Mouse (Mus musculus) hindbrain, embryonic 13.5 days (tissue): ENCODE data around the gene Eid1. TPM values are rescaled to one million over a fixed set of nuclear protein-coding genes. Genes with fewer than 3 reads are reported as not detected.

Experiments used
- ATAC-seq: fragments of 200-750 bp; cut with Nextera tagmentation; 2 replicates; pipeline ENCODE4 v1.8.0; 2017; ENCODE audit warnings: moderate TSS enrichment; ENCODE audit not compliant: low FRiP score
- H3K27ac ChIP-seq: fragments of 300-500 bp; sonication (generic); 2 replicates; pipeline ENCODE4 v1.5.1; 2015; ENCODE audit warnings: inconsistent platforms, mild to moderate bottlenecking, moderate library complexity
- H3K27me3 ChIP-seq: fragments of 300-500 bp; sonication (generic); 2 replicates; pipeline ENCODE4 v1.6.1; 2015; ENCODE audit warnings: mild to moderate bottlenecking, inconsistent platforms
- H3K36me3 ChIP-seq: fragments of 300-500 bp; sonication (generic); 2 replicates; pipeline ENCODE4 v1.6.1; 2015; ENCODE audit warnings: mild to moderate bottlenecking, inconsistent platforms
- H3K4me1 ChIP-seq: fragments of 300-500 bp; sonication (generic); replicated peaks from 2 replicates; pipeline ENCODE4 v1.6.1; 2015; ENCODE audit warnings: inconsistent platforms
- H3K4me2 ChIP-seq: fragments of 300-500 bp; sonication (generic); 2 replicates; pipeline ENCODE4 v1.6.1; 2015; ENCODE audit warnings: inconsistent platforms, mild to moderate bottlenecking, moderate library complexity
- H3K4me3 ChIP-seq: fragments of 300-500 bp; sonication (generic); 2 replicates; pipeline ENCODE4 v1.5.1; 2015; ENCODE audit warnings: mild to moderate bottlenecking, inconsistent platforms
- H3K9ac ChIP-seq: fragments of 300-500 bp; sonication (generic); 2 replicates; pipeline ENCODE4 v1.6.1; 2015; ENCODE audit warnings: mild to moderate bottlenecking, inconsistent platforms
- H3K9me3 ChIP-seq: fragments of 300-500 bp; sonication (generic); 2 replicates; pipeline ENCODE4 v1.6.1; 2016; ENCODE audit warnings: inconsistent platforms
- WGBS: fragments of 180-500 bp; shearing (Covaris S2); methylation state at CpG from one replicate; pipeline ENCODE4 v1.1.7; 2015; 5-methylcytosine and 5-hydroxymethylcytosine counted together
- polyA plus RNA-seq: library from polyadenylated mRNA; unstranded; fragments of >200 nt; fragmentation: Nextera tagmentation; extraction: Ambion mirVana; gene quantifications from 2 replicates; pipeline ENCODE4 v1.2.1, GENCODE M21; 2015

Eid1 gene
- 398 and 400 TPM in 2 replicates for polyA plus RNA-seq

GRCm38 (mm10) chr2:125672957-125673631 is at the start of gene Eid1:
Eid1 (plus strand) TSS chr2:125673095.
- no peaks in the 10 kb centered on the region for H3K9me3 ChIP-seq
- WGBS, result under 1% methylated on average over 58 of the region's 79 CpGs
- H3K4me3 ChIP-seq, result peak within 1 kb of the TSS; percentile 81
- peak; percentile 94 for ATAC-seq
- no peaks in the 10 kb centered on the region for H3K27me3 ChIP-seq
- peak within 1 kb of the TSS; percentile 98 for H3K27ac ChIP-seq
- no peaks in the 10 kb centered on the region for H3K36me3 ChIP-seq
- H3K9ac ChIP-seq, result peak within 1 kb of the TSS; percentile 95
- peak within 1 kb of the TSS; percentile 68 for H3K4me2 ChIP-seq
- peaks cover 13% of the 10 kb centered on the region for H3K4me1 ChIP-seq

DNA sequence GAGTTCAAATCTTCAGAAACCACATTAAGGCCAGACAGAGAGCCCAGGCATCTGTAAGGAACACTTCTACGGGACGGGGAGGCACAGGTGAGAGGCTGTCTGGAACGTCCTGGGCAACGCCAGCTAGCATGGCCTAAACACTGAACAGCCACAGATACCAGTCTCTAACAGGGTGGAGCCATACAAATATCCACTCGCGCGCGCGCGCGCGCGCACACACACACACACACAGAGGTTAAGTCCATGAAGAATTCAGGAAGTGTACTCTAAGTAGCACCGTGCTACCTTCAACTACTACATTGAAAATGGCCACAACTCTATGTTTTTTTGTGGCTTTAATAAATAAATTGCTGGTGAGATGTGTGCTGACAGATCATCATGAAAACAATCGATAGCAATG is 49.7 kb upstream of the Eid1 start:
- H3K27me3 ChIP-seq, result no peaks in the 10 kb centered on the region
- H3K4me1 ChIP-seq, result peaks cover 27% of the 10 kb centered on the region
- no peak overlapping the region for H3K9ac ChIP-seq
- no peak for ATAC-seq
- no peaks in the 10 kb centered on the region for H3K9me3 ChIP-seq
- 95% methylated on average over 15 of the region's 15 CpGs for WGBS
- H3K36me3 ChIP-seq, result peaks cover 14% of the 10 kb centered on the region
- peak overlapping the region; percentile 64; the same call in 1 of the 2 replicates for H3K4me2 ChIP-seq
- H3K4me3 ChIP-seq, result no peak overlapping the region
- H3K27ac ChIP-seq, result no peak overlapping the region

GRCm38 (mm10) chr2:125624127-125624685 is 48.7 kb upstream of the Eid1 start:
- Histone ChIP-seq H3K4me1 (peaks cover 27% of the 10 kb centered on the region), H3K36me3 (peaks cover 11% of the 10 kb centered on the region), H3K4me3 (peak overlapping the region; percentile 78), H3K9ac (peak overlapping the region; percentile 84), H3K9me3 (no peaks in the 10 kb centered on the region), H3K27ac (no peak overlapping the region), H3K27me3 (no peaks in the 10 kb centered on the region), H3K4me2 (peak overlapping the region; percentile 64)
- 20% methylated on average over 9 of the region's 9 CpGs for WGBS
- ATAC-seq, result no peak

GRCm38 (mm10) chr2:125624837-125625351 is 48.0 kb upstream of the Eid1 start, which contains the start of gene Cep152:
Cep152 (minus strand) TSS chr2:125625113.
- WGBS, result under 1% methylated on average over 45 of the region's 50 CpGs
- peak; percentile 99 for ATAC-seq
- H3K36me3 ChIP-seq, result peaks cover 4% of the 10 kb centered on the region; the same call in 1 of the 2 replicates
- no peaks in the 10 kb centered on the region for H3K9me3 ChIP-seq
- peak within 1 kb of the TSS; percentile 64 for H3K4me2 ChIP-seq
- H3K4me3 ChIP-seq, result peak within 1 kb of the TSS; percentile 78
- H3K27me3 ChIP-seq, result no peaks in the 10 kb centered on the region
- peaks cover 27% of the 10 kb centered on the region for H3K4me1 ChIP-seq
- H3K9ac ChIP-seq, result peak within 1 kb of the TSS; percentile 84
- no peak within 1 kb of the TSS for H3K27ac ChIP-seq

DNA sequence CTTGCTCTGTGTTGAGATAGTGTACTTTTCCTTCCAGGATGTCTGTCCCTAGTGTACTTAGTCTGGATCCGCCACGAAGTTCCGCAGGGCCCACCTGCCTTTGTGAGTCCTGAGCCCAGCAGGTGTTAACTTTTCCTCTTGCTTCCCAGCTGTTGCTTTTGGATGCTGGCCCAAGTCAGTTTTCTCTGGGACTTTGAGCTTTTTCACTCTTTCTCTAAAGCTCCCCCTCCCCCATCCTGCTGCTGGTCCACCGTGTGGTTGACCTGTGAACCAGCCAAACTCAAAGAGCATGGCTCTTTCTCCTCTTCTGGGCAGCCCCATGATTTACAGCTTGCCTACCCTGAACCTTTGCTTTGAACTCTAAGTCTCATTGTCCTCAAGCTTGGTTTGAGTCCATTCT is 46.4 kb upstream of the Eid1 start:
- Histone ChIP-seq H3K9ac (no peak overlapping the region), H3K4me3 (no peak overlapping the region), H3K4me2 (no peak overlapping the region), H3K4me1 (peaks cover 22% of the 10 kb centered on the region), H3K9me3 (no peaks in the 10 kb centered on the region), H3K27ac (no peak overlapping the region), H3K27me3 (no peaks in the 10 kb centered on the region), H3K36me3 (no peaks in the 10 kb centered on the region)
- WGBS, result 77% methylated on average over 4 of the region's 4 CpGs
- ATAC-seq, result no peak

DNA sequence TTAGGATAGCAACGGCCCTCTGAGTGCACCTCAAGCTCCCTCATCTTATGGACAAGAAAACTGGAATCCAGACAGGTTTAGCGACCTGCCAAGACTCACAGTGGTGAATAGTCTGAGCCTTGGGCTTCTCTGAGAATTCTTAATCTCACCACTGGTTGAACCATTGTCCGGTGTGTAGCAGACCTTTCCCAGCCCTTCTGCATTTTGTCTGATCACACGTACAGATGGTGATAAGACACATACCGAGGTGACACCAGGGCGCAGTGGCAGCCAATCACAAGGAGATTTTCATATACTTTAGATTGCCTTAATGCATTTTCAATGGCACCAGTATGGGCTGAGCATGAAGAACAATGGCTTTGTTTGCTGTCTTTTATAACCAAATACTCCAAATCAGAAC is 44.4 kb upstream of the Eid1 start:
- 91% methylated on average over 6 of the region's 6 CpGs for WGBS
- no peaks in the 10 kb centered on the region for H3K9me3 ChIP-seq
- H3K4me3 ChIP-seq, result no peak overlapping the region
- ATAC-seq, result no peak
- peaks cover 17% of the 10 kb centered on the region for H3K4me1 ChIP-seq
- no peak overlapping the region for H3K27ac ChIP-seq
- no peaks in the 10 kb centered on the region for H3K27me3 ChIP-seq
- H3K4me2 ChIP-seq, result no peak overlapping the region
- H3K36me3 ChIP-seq, result no peaks in the 10 kb centered on the region
- no peak overlapping the region for H3K9ac ChIP-seq

DNA sequence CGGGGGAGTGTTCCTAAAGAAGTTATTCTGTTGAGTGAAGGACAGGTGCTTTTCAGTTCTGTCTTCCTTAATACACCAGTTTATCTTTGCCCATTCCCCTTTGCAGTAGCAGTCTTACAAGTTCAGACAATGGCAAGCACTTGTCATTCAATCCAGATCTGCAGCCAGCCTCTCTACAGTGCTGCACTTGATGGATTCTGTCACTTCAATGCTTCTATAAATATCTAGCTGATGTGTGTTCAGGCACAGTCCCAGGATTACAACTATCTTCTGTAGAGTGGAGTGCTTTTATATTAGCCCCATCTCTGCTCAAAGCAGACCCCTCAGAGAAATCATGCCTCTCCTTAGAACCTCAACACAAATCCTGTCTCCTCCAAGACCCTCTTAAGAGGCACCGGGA is 42.9 kb upstream of the Eid1 start:
- 94% methylated on average over 2 of the region's 2 CpGs for WGBS
- no peaks in the 10 kb centered on the region for H3K36me3 ChIP-seq
- no peak overlapping the region for H3K4me2 ChIP-seq
- H3K4me3 ChIP-seq, result no peak overlapping the region
- no peaks in the 10 kb centered on the region for H3K9me3 ChIP-seq
- H3K27me3 ChIP-seq, result no peaks in the 10 kb centered on the region
- 0 out of 2 replicates have a peak, but pooled peaks cover 5% of the 10 kb centered on the region for H3K4me1 ChIP-seq
- no peak overlapping the region for H3K9ac ChIP-seq
- H3K27ac ChIP-seq, result no peak overlapping the region
- no peak for ATAC-seq

- H3K4me2 ChIP-seq, result no peak overlapping the region
- H3K9ac ChIP-seq, result no peak overlapping the region
- no peaks in the 10 kb centered on the region for H3K4me1 ChIP-seq
- ATAC-seq, result no peak
- 81% methylated on average over 7 of the region's 7 CpGs for WGBS
- no peaks in the 10 kb centered on the region for H3K36me3 ChIP-seq
- no peak overlapping the region for H3K27ac ChIP-seq
- no peaks in the 10 kb centered on the region for H3K9me3 ChIP-seq
- no peaks in the 10 kb centered on the region for H3K27me3 ChIP-seq
- H3K4me3 ChIP-seq, result no peak overlapping the region
These were observed 35.6 kb upstream of the Eid1 start for GRCm38 (mm10) chr2:125637331-125637730.

- H3K9me3 ChIP-seq, result no peaks in the 10 kb centered on the region
- H3K4me1 ChIP-seq, result 0 out of 2 replicates have a peak, but pooled peaks cover 6% of the 10 kb centered on the region
- no peak overlapping the region for H3K27ac ChIP-seq
- no peak overlapping the region for H3K4me3 ChIP-seq
- no peak for ATAC-seq
- H3K4me2 ChIP-seq, result no peak overlapping the region
- WGBS, result 56% methylated on average over 6 of the region's 6 CpGs
- no peak overlapping the region for H3K9ac ChIP-seq
- no peaks in the 10 kb centered on the region for H3K36me3 ChIP-seq
- no peaks in the 10 kb centered on the region for H3K27me3 ChIP-seq
These were observed 28.0 kb upstream of the Eid1 start for GRCm38 (mm10) chr2:125644912-125645311.

DNA sequence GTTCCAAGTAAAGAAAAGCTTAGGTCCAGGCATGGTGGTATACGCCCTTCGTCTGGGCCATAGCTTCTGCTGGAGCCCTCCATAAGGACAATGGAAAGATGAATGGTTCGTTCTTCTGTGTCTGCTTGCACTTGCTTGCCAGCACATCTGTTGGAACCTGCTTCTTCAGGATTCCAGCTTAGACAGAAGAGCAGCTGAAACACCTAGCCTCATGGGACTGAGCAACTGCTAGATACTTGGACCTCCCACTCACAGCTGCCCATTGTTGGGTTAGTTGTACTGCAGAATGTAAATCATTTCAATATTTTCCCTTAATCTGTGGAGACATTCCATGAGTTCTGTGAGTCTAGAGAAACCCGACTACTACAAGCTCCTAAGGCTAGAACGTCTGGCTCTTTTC is 22.9 kb upstream of the Eid1 start:
- Histone ChIP-seq H3K4me3 (no peak overlapping the region), H3K27ac (no peak overlapping the region)
- ATAC-seq, result no peak

DNA sequence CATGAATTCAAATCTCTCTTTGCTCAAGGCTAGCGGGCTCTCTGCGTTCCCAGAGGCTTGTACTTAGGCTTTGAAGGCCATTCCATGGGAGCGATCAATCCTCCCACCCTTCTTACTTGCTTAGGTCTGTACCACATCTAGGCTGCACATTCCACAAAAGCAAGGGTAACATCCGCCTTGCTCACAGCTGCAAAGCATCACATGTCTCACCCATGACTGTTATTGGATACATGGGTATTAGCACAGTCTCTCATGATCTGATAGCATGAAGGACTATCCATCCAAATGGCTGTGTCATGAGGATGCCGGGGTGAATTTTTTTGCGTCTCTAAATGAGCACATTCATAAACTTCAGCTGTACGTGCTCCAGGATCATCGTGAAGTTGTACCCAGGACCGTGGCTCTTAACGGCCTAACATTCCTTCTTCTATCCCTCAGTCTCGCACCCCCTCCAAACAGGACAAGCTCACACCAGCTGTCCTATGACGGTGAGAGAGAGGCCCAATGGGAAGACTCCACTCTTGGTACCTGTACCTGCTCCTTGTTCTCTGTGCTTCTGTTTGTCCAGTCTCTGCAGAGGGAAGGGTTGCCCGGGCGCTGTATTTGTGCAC is 22.0 kb upstream of the Eid1 start:
- H3K36me3 ChIP-seq, result no peaks in the 10 kb centered on the region
- no peaks in the 10 kb centered on the region for H3K27me3 ChIP-seq
- H3K27ac ChIP-seq, result no peak overlapping the region
- no peak overlapping the region for H3K4me3 ChIP-seq
- H3K4me1 ChIP-seq, result no peaks in the 10 kb centered on the region
- no peak overlapping the region for H3K4me2 ChIP-seq
- no peaks in the 10 kb centered on the region for H3K9me3 ChIP-seq
- 94% methylated on average over 14 of the region's 14 CpGs for WGBS
- ATAC-seq, result no peak
- no peak overlapping the region for H3K9ac ChIP-seq

More for the DNA sequence above, 22.9 kb upstream of the Eid1 start:
- H3K9me3 ChIP-seq, result no peaks in the 10 kb centered on the region
- no peaks in the 10 kb centered on the region for H3K27me3 ChIP-seq
- H3K4me1 ChIP-seq, result 0 out of 2 replicates have a peak, but pooled peaks cover 4% of the 10 kb centered on the region
- 90% methylated on average over 5 of the region's 5 CpGs for WGBS
- no peak overlapping the region for H3K4me2 ChIP-seq
- H3K36me3 ChIP-seq, result no peaks in the 10 kb centered on the region
- no peak overlapping the region for H3K9ac ChIP-seq

GRCm38 (mm10) chr2:125651563-125651962 is 21.3 kb upstream of the Eid1 start:
- WGBS, result 57% methylated on average over 8 of the region's 8 CpGs
- no peaks in the 10 kb centered on the region for H3K36me3 ChIP-seq
- H3K9ac ChIP-seq, result no peak overlapping the region
- H3K4me2 ChIP-seq, result no peak overlapping the region
- H3K4me1 ChIP-seq, result no peaks in the 10 kb centered on the region
- no peak overlapping the region for H3K4me3 ChIP-seq
- no peaks in the 10 kb centered on the region for H3K27me3 ChIP-seq
- ATAC-seq, result no peak
- H3K9me3 ChIP-seq, result no peaks in the 10 kb centered on the region
- H3K27ac ChIP-seq, result no peak overlapping the region
